Mouse (Mus musculus) midbrain, embryonic 11.5 days (tissue): ENCODE data around the gene Bckdhb. TPM values are rescaled to one million over a fixed set of nuclear protein-coding genes. Genes with fewer than 3 reads are reported as not detected.

Experiments
- ATAC-seq: fragments of 200-750 bp; cut with Nextera tagmentation; 2 replicates; pipeline ENCODE4 v1.8.0; 2017; ENCODE audit warnings: moderate TSS enrichment, moderate library complexity; ENCODE audit not compliant: low FRiP score
- DNase-seq: peaks from one replicate; pipeline ENCODE4 v3.0.0; 2015; ENCODE audit warnings: low spot score; ENCODE audit errors: missing footprints
- H3K27ac ChIP-seq: fragments of 300-500 bp; sonication (generic); 2 replicates; pipeline ENCODE4 v1.5.1; 2014; ENCODE audit warnings: low read depth, low read length
- H3K27me3 ChIP-seq: fragments of 300-500 bp; sonication (generic); 2 replicates; pipeline ENCODE4 v1.6.1; 2014; ENCODE audit warnings: mild to moderate bottlenecking, low read length, moderate library complexity, mixed read lengths; ENCODE audit not compliant: control insufficient read depth, insufficient read depth
- H3K36me3 ChIP-seq: fragments of 300-500 bp; sonication (generic); 2 replicates; pipeline ENCODE4 v1.6.1; 2014; ENCODE audit warnings: mild to moderate bottlenecking, low read length, moderate library complexity, mixed read lengths; ENCODE audit not compliant: control insufficient read depth, insufficient read depth
- H3K4me1 ChIP-seq: fragments of 300-500 bp; sonication (generic); 2 replicates; pipeline ENCODE4 v1.6.1; 2014; ENCODE audit warnings: low read length; ENCODE audit not compliant: control insufficient read depth, insufficient read depth
- H3K4me2 ChIP-seq: fragments of 300-500 bp; sonication (generic); 2 replicates; pipeline ENCODE4 v1.6.1; 2014; ENCODE audit warnings: mild to moderate bottlenecking, moderate library complexity
- H3K4me3 ChIP-seq: fragments of 300-500 bp; sonication (generic); 2 replicates; pipeline ENCODE4 v1.5.1; 2014; ENCODE audit warnings: low read depth, low read length
- H3K9ac ChIP-seq: fragments of 300-500 bp; sonication (generic); 2 replicates; pipeline ENCODE4 v1.6.1; 2014; ENCODE audit warnings: low read length
- H3K9me3 ChIP-seq: fragments of 300-500 bp; sonication (generic); 2 replicates; pipeline ENCODE4 v1.6.1; 2016; ENCODE audit warnings: low read length; ENCODE audit not compliant: control insufficient read depth
- WGBS: fragments of 180-500 bp; shearing (Covaris S2); extraction: QIAGEN DNeasy Blood & Tissue Kit; methylation state at CpG from one replicate; pipeline ENCODE4 v1.1.7; 2014; 5-methylcytosine and 5-hydroxymethylcytosine counted together
- polyA plus RNA-seq: library from polyadenylated mRNA; unstranded; fragments of >200 nt; fragmentation: Nextera tagmentation; extraction: Ambion mirVana; gene quantifications from 2 replicates; pipeline ENCODE4 v1.2.1, GENCODE M21; 2014

Gene Bckdhb
- polyA plus RNA-seq, 1 experiment from 2014 or later = 56.9 TPM

GRCm38 (mm10) chr9:83951336-83951735 lies 26.4 kb downstream of the Bckdhb start:
- Histone ChIP-seq H3K4me2 (no peak overlapping the region), H3K36me3 (no peaks in the 10 kb centered on the region), H3K27me3 (no peaks in the 10 kb centered on the region), H3K4me1 (no peaks in the 10 kb centered on the region), H3K9ac (no peak overlapping the region), H3K27ac (no peak overlapping the region), H3K9me3 (no peaks in the 10 kb centered on the region), H3K4me3 (no peak overlapping the region)
- no peak for ATAC-seq
- no peak for DNase-seq
- WGBS = 89% methylated on average over 4 of the region's 4 CpGs

- no peaks in the 10 kb centered on the region for H3K9me3 ChIP-seq
- 58% methylated on average over 15 of the region's 15 CpGs for WGBS
These were observed 31.8 kb downstream of the Bckdhb start for GRCm38 (mm10) chr9:83956632-83957314.

GRCm38 (mm10) chr9:83962098-83963086 lies 37.4 kb downstream of the Bckdhb start:
- Histone ChIP-seq H3K27me3 (no peaks in the 10 kb centered on the region), H3K27ac (no peak overlapping the region), H3K9me3 (no peaks in the 10 kb centered on the region), H3K9ac (no peak overlapping the region), H3K4me3 (no peak overlapping the region), H3K4me1 (no peaks in the 10 kb centered on the region), H3K4me2 (no peak overlapping the region), H3K36me3 (no peaks in the 10 kb centered on the region)
- DNase-seq = no peak
- 81% methylated on average over 10 of the region's 10 CpGs for WGBS
- 0 out of 2 replicates have a peak, but pooled peaks have one; percentile 24 for ATAC-seq

More at GRCm38 (mm10) chr9:83956632-83957314, 31.8 kb downstream of the Bckdhb start:
- H3K4me3 ChIP-seq = no peak overlapping the region
- no peaks in the 10 kb centered on the region for H3K36me3 ChIP-seq
- no peak overlapping the region for H3K9ac ChIP-seq
- H3K4me1 ChIP-seq = no peaks in the 10 kb centered on the region
- ATAC-seq (peak; percentile 92), DNase-seq (peak; percentile 96)
- H3K27me3 ChIP-seq = no peaks in the 10 kb centered on the region
- no peak overlapping the region for H3K4me2 ChIP-seq
- no peak overlapping the region for H3K27ac ChIP-seq

- Histone ChIP-seq H3K4me1 (no peaks in the 10 kb centered on the region), H3K27me3 (no peaks in the 10 kb centered on the region), H3K9me3 (no peaks in the 10 kb centered on the region), H3K36me3 (no peaks in the 10 kb centered on the region), H3K9ac (no peak overlapping the region), H3K27ac (no peak overlapping the region), H3K4me3 (no peak overlapping the region), H3K4me2 (no peak overlapping the region)
- ATAC-seq = no peak
- WGBS = 90% methylated on average over 10 of the region's 10 CpGs
- DNase-seq = no peak
These were observed 38.4 kb downstream of the Bckdhb start for GRCm38 (mm10) chr9:83963296-83963695.

- no peak for ATAC-seq
- Histone ChIP-seq H3K9ac (no peak overlapping the region), H3K4me1 (no peaks in the 10 kb centered on the region), H3K27me3 (no peaks in the 10 kb centered on the region), H3K4me3 (no peak overlapping the region), H3K9me3 (no peaks in the 10 kb centered on the region), H3K27ac (no peak overlapping the region), H3K36me3 (no peaks in the 10 kb centered on the region), H3K4me2 (no peak overlapping the region)
- no peak for DNase-seq
- 93% methylated on average over 4 of the region's 4 CpGs for WGBS
These were observed 39.4 kb downstream of the Bckdhb start for GRCm38 (mm10) chr9:83964376-83964775.

- Histone ChIP-seq H3K9me3 (no peaks in the 10 kb centered on the region), H3K9ac (no peak overlapping the region), H3K36me3 (no peaks in the 10 kb centered on the region), H3K4me2 (no peak overlapping the region), H3K4me3 (no peak overlapping the region), H3K4me1 (no peaks in the 10 kb centered on the region), H3K27me3 (no peaks in the 10 kb centered on the region), H3K27ac (no peak overlapping the region)
- ATAC-seq (no peak), DNase-seq (no peak)
- 88% methylated on average over 9 of the region's 9 CpGs for WGBS
These were observed 42.6 kb downstream of the Bckdhb start for GRCm38 (mm10) chr9:83967439-83968050.

- H3K9me3 ChIP-seq = no peaks in the 10 kb centered on the region
- no peak overlapping the region for H3K4me3 ChIP-seq
- no peak overlapping the region for H3K4me2 ChIP-seq
- no peaks in the 10 kb centered on the region for H3K36me3 ChIP-seq
- H3K4me1 ChIP-seq = no peaks in the 10 kb centered on the region
- no peaks in the 10 kb centered on the region for H3K27me3 ChIP-seq
- H3K27ac ChIP-seq = no peak overlapping the region
- DNase-seq = no peak
- WGBS = 82% methylated on average over 7 of the region's 7 CpGs
- no peak overlapping the region for H3K9ac ChIP-seq
- ATAC-seq = no peak
These were observed 44.4 kb downstream of the Bckdhb start for GRCm38 (mm10) chr9:83969326-83969725.

GRCm38 (mm10) chr9:83973467-83973866 lies 48.5 kb downstream of the Bckdhb start:
- ATAC-seq = no peak
- no peak overlapping the region for H3K4me2 ChIP-seq
- no peaks in the 10 kb centered on the region for H3K27me3 ChIP-seq
- H3K9me3 ChIP-seq = no peaks in the 10 kb centered on the region
- H3K4me1 ChIP-seq = no peaks in the 10 kb centered on the region
- no peak for DNase-seq
- no peak overlapping the region for H3K4me3 ChIP-seq
- no peak overlapping the region for H3K9ac ChIP-seq
- 95% methylated on average over 2 of the region's 2 CpGs for WGBS
- H3K36me3 ChIP-seq = no peaks in the 10 kb centered on the region
- H3K27ac ChIP-seq = no peak overlapping the region

GRCm38 (mm10) chr9:83975811-83976210 lies 50.9 kb downstream of the Bckdhb start:
- DNase-seq (no peak), ATAC-seq (no peak)

More at GRCm38 (mm10) chr9:83975811-83976210, 50.9 kb downstream of the Bckdhb start:
- H3K27me3 ChIP-seq = no peaks in the 10 kb centered on the region
- H3K27ac ChIP-seq = no peak overlapping the region
- 89% methylated on average over 2 of the region's 2 CpGs for WGBS
- no peak overlapping the region for H3K4me3 ChIP-seq
- no peaks in the 10 kb centered on the region for H3K36me3 ChIP-seq
- no peaks in the 10 kb centered on the region for H3K4me1 ChIP-seq
- H3K4me2 ChIP-seq = no peak overlapping the region
- no peaks in the 10 kb centered on the region for H3K9me3 ChIP-seq
- H3K9ac ChIP-seq = no peak overlapping the region
